Mouse (Mus musculus): ENCODE data around the gene Smg6. TPM values are rescaled to one million over a fixed set of nuclear protein-coding genes. Genes with fewer than 3 reads are reported as not detected.

Smg6 gene
- polyA plus RNA-seq, 1 experiment from 2014 or later, result 11.0 TPM

GRCm38 (mm10) chr11:75194850-75195461, 269.3 kb downstream of the Smg6 start:
- Histone ChIP-seq H3K27ac (replicated peaks) (peak overlapping the region; percentile 89), H3K9me3 (no peaks in the 10 kb centered on the region), H3K27me3 (replicated peaks) (peaks cover 68% of the 10 kb centered on the region), H3K4me3 (peak overlapping the region; percentile 70), H3K4me2 (peak overlapping the region; percentile 89), H3K9ac (peak overlapping the region; percentile 87), H3K36me3 (no peaks in the 10 kb centered on the region), H3K4me1 (peaks cover 60% of the 10 kb centered on the region)
- no peak for ATAC-seq (ENCODE audit: extremely low read depth, insufficient number of reproducible peaks, low FRiP score, low TSS enrichment)
- WGBS, result under 1% methylated on average over 38 of the region's 39 CpGs

GRCm38 (mm10) chr11:75196131-75196530, 270.5 kb downstream of the Smg6 start:
- Histone ChIP-seq H3K9me3 (no peaks in the 10 kb centered on the region), H3K9ac (no peak overlapping the region), H3K4me3 (no peak overlapping the region), H3K4me2 (peak overlapping the region; percentile 89), H3K36me3 (no peaks in the 10 kb centered on the region), H3K27ac (replicated peaks) (no peak overlapping the region), H3K4me1 (peaks cover 57% of the 10 kb centered on the region), H3K27me3 (replicated peaks) (peaks cover 68% of the 10 kb centered on the region)
- ATAC-seq (ENCODE audit: extremely low read depth, insufficient number of reproducible peaks, low FRiP score, low TSS enrichment), result no peak
- 68% methylated on average over 6 of the region's 6 CpGs for WGBS

GRCm38 (mm10) chr11:75197956-75198355, 272.3 kb downstream of the Smg6 start:
- Histone ChIP-seq H3K9ac (no peak overlapping the region), H3K36me3 (no peaks in the 10 kb centered on the region), H3K4me2 (no peak overlapping the region), H3K27me3 (replicated peaks) (peaks cover 56% of the 10 kb centered on the region), H3K4me1 (peaks cover 57% of the 10 kb centered on the region), H3K4me3 (no peak overlapping the region), H3K27ac (replicated peaks) (no peak overlapping the region), H3K9me3 (no peaks in the 10 kb centered on the region)
- no peak for ATAC-seq (ENCODE audit: extremely low read depth, insufficient number of reproducible peaks, low FRiP score, low TSS enrichment)
- 40% methylated on average over 7 of the region's 7 CpGs for WGBS

GRCm38 (mm10) chr11:75198792-75199191, 273.2 kb downstream of the Smg6 start:
- peaks cover 57% of the 10 kb centered on the region for H3K4me1 ChIP-seq
- no peaks in the 10 kb centered on the region for H3K36me3 ChIP-seq
- no peak overlapping the region for H3K27ac ChIP-seq (replicated peaks)
- no peak overlapping the region for H3K4me2 ChIP-seq
- no peak for ATAC-seq (ENCODE audit: extremely low read depth, insufficient number of reproducible peaks, low FRiP score, low TSS enrichment)
- H3K4me3 ChIP-seq, result no peak overlapping the region
- H3K27me3 ChIP-seq (replicated peaks), result peaks cover 48% of the 10 kb centered on the region
- no peaks in the 10 kb centered on the region for H3K9me3 ChIP-seq
- H3K9ac ChIP-seq, result no peak overlapping the region
- WGBS, result 67% methylated on average over 4 of the region's 4 CpGs

GRCm38 (mm10) chr11:75199951-75200350, 274.3 kb downstream of the Smg6 start:
- no peak overlapping the region for H3K4me3 ChIP-seq
- H3K9ac ChIP-seq, result no peak overlapping the region
- WGBS, result 75% methylated on average over 5 of the region's 5 CpGs
- H3K9me3 ChIP-seq, result no peaks in the 10 kb centered on the region
- H3K4me1 ChIP-seq, result peaks cover 57% of the 10 kb centered on the region
- H3K27me3 ChIP-seq (replicated peaks), result peaks cover 36% of the 10 kb centered on the region
- ATAC-seq (ENCODE audit: extremely low read depth, insufficient number of reproducible peaks, low FRiP score, low TSS enrichment), result no peak
- no peak overlapping the region for H3K27ac ChIP-seq (replicated peaks)
- H3K36me3 ChIP-seq, result no peaks in the 10 kb centered on the region
- no peak overlapping the region for H3K4me2 ChIP-seq

GRCm38 (mm10) chr11:75200935-75201334, 275.3 kb downstream of the Smg6 start:
- Histone ChIP-seq H3K9ac (no peak overlapping the region), H3K36me3 (no peaks in the 10 kb centered on the region), H3K9me3 (no peaks in the 10 kb centered on the region), H3K4me3 (no peak overlapping the region), H3K27me3 (replicated peaks) (peaks cover 27% of the 10 kb centered on the region), H3K27ac (replicated peaks) (no peak overlapping the region), H3K4me1 (peaks cover 57% of the 10 kb centered on the region), H3K4me2 (no peak overlapping the region)
- no peak for ATAC-seq (ENCODE audit: extremely low read depth, insufficient number of reproducible peaks, low FRiP score, low TSS enrichment)
- WGBS, result 85% methylated on average over 12 of the region's 12 CpGs

- no peak overlapping the region for H3K4me3 ChIP-seq
- H3K36me3 ChIP-seq, result no peaks in the 10 kb centered on the region
- H3K4me2 ChIP-seq, result no peak overlapping the region
- H3K27ac ChIP-seq (replicated peaks), result no peak overlapping the region
- H3K9ac ChIP-seq, result peak overlapping the region; percentile 13; the same call in 1 of the 2 replicates
- 60% methylated on average over 8 of the region's 8 CpGs for WGBS
- no peak for ATAC-seq (ENCODE audit: extremely low read depth, insufficient number of reproducible peaks, low FRiP score, low TSS enrichment)
- no peaks in the 10 kb centered on the region for H3K9me3 ChIP-seq
- H3K27me3 ChIP-seq (replicated peaks), result peaks cover 19% of the 10 kb centered on the region
- H3K4me1 ChIP-seq, result peaks cover 54% of the 10 kb centered on the region
These were observed 276.1 kb downstream of the Smg6 start for GRCm38 (mm10) chr11:75201721-75202120.

- Histone ChIP-seq H3K9me3 (no peaks in the 10 kb centered on the region), H3K4me1 (peaks cover 60% of the 10 kb centered on the region), H3K4me3 (no peak overlapping the region), H3K27me3 (replicated peaks) (no peaks in the 10 kb centered on the region), H3K9ac (no peak overlapping the region), H3K27ac (replicated peaks) (peak overlapping the region; percentile 6; the same call in 1 of the 2 replicates), H3K36me3 (no peaks in the 10 kb centered on the region), H3K4me2 (no peak overlapping the region)
- ATAC-seq (ENCODE audit: extremely low read depth, insufficient number of reproducible peaks, low FRiP score, low TSS enrichment), result no peak
- 73% methylated on average over 4 of the region's 4 CpGs for WGBS
These were observed 278.3 kb downstream of the Smg6 start for GRCm38 (mm10) chr11:75203926-75204325.

GRCm38 (mm10) chr11:75204472-75204871, 278.8 kb downstream of the Smg6 start:
- 49% methylated on average over 9 of the region's 9 CpGs for whole genome bisulfite sequencing
- H3K36me3 ChIP-seq, result no peaks in the 10 kb centered on the region
- H3K4me1 ChIP-seq, result peaks cover 66% of the 10 kb centered on the region
- no peaks in the 10 kb centered on the region for H3K27me3 ChIP-seq (replicated peaks)
- H3K27ac ChIP-seq (replicated peaks), result peak overlapping the region; percentile 6; the same call in 1 of the 2 replicates
- no peak overlapping the region for H3K4me3 ChIP-seq
- H3K9ac ChIP-seq, result peak overlapping the region; percentile 9
- H3K4me2 ChIP-seq, result no peak overlapping the region
- H3K9me3 ChIP-seq, result no peaks in the 10 kb centered on the region
- no peak for ATAC-seq (ENCODE audit: extremely low read depth, insufficient number of reproducible peaks, low FRiP score, low TSS enrichment)

GRCm38 (mm10) chr11:75206347-75206746, 280.7 kb downstream of the Smg6 start:
- no peak for ATAC-seq (ENCODE audit: extremely low read depth, insufficient number of reproducible peaks, low FRiP score, low TSS enrichment)
- no peak overlapping the region for H3K9ac ChIP-seq
- H3K4me1 ChIP-seq, result peaks cover 78% of the 10 kb centered on the region
- H3K27ac ChIP-seq (replicated peaks), result no peak overlapping the region
- WGBS, result 83% methylated on average over 4 of the region's 4 CpGs
- H3K4me2 ChIP-seq, result no peak overlapping the region
- H3K9me3 ChIP-seq, result no peaks in the 10 kb centered on the region
- no peak overlapping the region for H3K4me3 ChIP-seq
- H3K36me3 ChIP-seq, result no peaks in the 10 kb centered on the region
- no peaks in the 10 kb centered on the region for H3K27me3 ChIP-seq (replicated peaks)

GRCm38 (mm10) chr11:75209363-75209762, 283.7 kb downstream of the Smg6 start:
- H3K4me3 ChIP-seq, result no peak overlapping the region
- no peaks in the 10 kb centered on the region for H3K9me3 ChIP-seq
- 0 out of 2 replicates have a peak, but pooled peaks cover 7% of the 10 kb centered on the region for H3K27me3 ChIP-seq (replicated peaks)
- peaks cover 77% of the 10 kb centered on the region for H3K4me1 ChIP-seq
- peak overlapping the region; percentile 30 for H3K27ac ChIP-seq (replicated peaks)
- ATAC-seq (ENCODE audit: extremely low read depth, insufficient number of reproducible peaks, low FRiP score, low TSS enrichment), result no peak
- H3K9ac ChIP-seq, result 0 out of 2 replicates have a peak overlapping the region, but pooled peaks have one; percentile 47
- 66% methylated on average over 4 of the region's 4 CpGs for WGBS
- H3K36me3 ChIP-seq, result no peaks in the 10 kb centered on the region
- no peak overlapping the region for H3K4me2 ChIP-seq

GRCm38 (mm10) chr11:75210093-75210492, 284.5 kb downstream of the Smg6 start:
- Histone ChIP-seq H3K27ac (replicated peaks) (peak overlapping the region; percentile 30), H3K9ac (peak overlapping the region; percentile 47; the same call in 1 of the 2 replicates), H3K9me3 (no peaks in the 10 kb centered on the region), H3K4me1 (peaks cover 77% of the 10 kb centered on the region), H3K27me3 (replicated peaks) (0 out of 2 replicates have a peak, but pooled peaks cover 14% of the 10 kb centered on the region), H3K36me3 (no peaks in the 10 kb centered on the region), H3K4me2 (no peak overlapping the region), H3K4me3 (no peak overlapping the region)
- 67% methylated on average over 4 of the region's 4 CpGs for WGBS
- ATAC-seq (ENCODE audit: extremely low read depth, insufficient number of reproducible peaks, low FRiP score, low TSS enrichment), result no peak

Measured in heart, embryonic 13.5 days (tissue).